Mouse (Mus musculus): ENCODE measurements around the gene Trpm7. TPM values are rescaled to one million over a fixed set of nuclear protein-coding genes. Genes with fewer than 3 reads are reported as not detected.
"Not testable (repeated sequence)": the region's sequence is repeated elsewhere in the genome, so short reads cannot be mapped to it uniquely, and the experiment has no call there.

Trpm7 gene
- polyA plus RNA-seq, 1 experiment from 2014 or later, result 63.4 TPM

- 81% methylated on average over 2 of the region's 2 CpGs for WGBS
- no peak overlapping the region for H3K4me3 ChIP-seq (replicated peaks)
- no peaks in the 10 kb centered on the region for H3K36me3 ChIP-seq
- H3K4me2 ChIP-seq, result no peak overlapping the region
- H3K9ac ChIP-seq (replicated peaks), result no peak overlapping the region
- H3K9me3 ChIP-seq, result no peaks in the 10 kb centered on the region
- no peak for ATAC-seq (ENCODE audit: insufficient number of reproducible peaks, insufficient read depth, low FRiP score, low TSS enrichment, low read depth)
- no peaks in the 10 kb centered on the region for H3K27me3 ChIP-seq
- H3K4me1 ChIP-seq (replicated peaks), result no peaks in the 10 kb centered on the region
- no peak overlapping the region for H3K27ac ChIP-seq
These were observed 9.8 kb upstream of the Trpm7 start for GRCm38 (mm10) chr2:126885871-126886270.

GRCm38 (mm10) chr2:126882711-126883110 lies 6.7 kb upstream of the Trpm7 start:
- H3K27ac ChIP-seq; H3K4me3 ChIP-seq (replicated peaks); H3K9me3 ChIP-seq; ATAC-seq (ENCODE audit: insufficient number of reproducible peaks, insufficient read depth, low FRiP score, low TSS enrichment, low read depth); H3K9ac ChIP-seq (replicated peaks); H3K4me2 ChIP-seq; H3K36me3 ChIP-seq; H3K4me1 ChIP-seq (replicated peaks); H3K27me3 ChIP-seq: not testable (repeated sequence)
- 57% methylated on average over 2 of the region's 2 CpGs for WGBS

- H3K4me2 ChIP-seq, result no peak overlapping the region
- no peaks in the 10 kb centered on the region for H3K27me3 ChIP-seq
- no peaks in the 10 kb centered on the region for H3K9me3 ChIP-seq
- 94% methylated on average over 1 of the region's 1 CpGs for WGBS
- H3K9ac ChIP-seq (replicated peaks), result no peak overlapping the region
- peaks cover 11% of the 10 kb centered on the region for H3K4me1 ChIP-seq (replicated peaks)
- no peaks in the 10 kb centered on the region for H3K36me3 ChIP-seq
- H3K27ac ChIP-seq, result no peak overlapping the region
- ATAC-seq (ENCODE audit: insufficient number of reproducible peaks, insufficient read depth, low FRiP score, low TSS enrichment, low read depth), result no peak
- H3K4me3 ChIP-seq (replicated peaks), result no peak overlapping the region
These were observed 2.0 kb upstream of the Trpm7 start for GRCm38 (mm10) chr2:126877991-126878390.

GRCm38 (mm10) chr2:126875516-126875835 lies 554 bp downstream of the Trpm7 start:
- H3K9me3 ChIP-seq, result no peaks in the 10 kb centered on the region
- no peaks in the 10 kb centered on the region for H3K36me3 ChIP-seq
- peak overlapping the region; percentile 91 for H3K4me3 ChIP-seq (replicated peaks)
- peak; percentile 26; the same call in 1 of the 2 replicates for ATAC-seq (ENCODE audit: insufficient number of reproducible peaks, insufficient read depth, low FRiP score, low TSS enrichment, low read depth)
- H3K9ac ChIP-seq (replicated peaks), result peak overlapping the region; percentile 96
- H3K4me2 ChIP-seq, result peak overlapping the region; percentile 69
- peaks cover 11% of the 10 kb centered on the region for H3K4me1 ChIP-seq (replicated peaks)
- WGBS, result under 1% methylated on average over 18 of the region's 18 CpGs
- H3K27ac ChIP-seq, result peak overlapping the region; percentile 98
- no peaks in the 10 kb centered on the region for H3K27me3 ChIP-seq

GRCm38 (mm10) chr2:126874809-126875515 lies 1.1 kb downstream of the Trpm7 start:
- H3K27ac ChIP-seq, result peak overlapping the region; percentile 98
- no peaks in the 10 kb centered on the region for H3K36me3 ChIP-seq
- peak overlapping the region; percentile 69 for H3K4me2 ChIP-seq
- 30% methylated on average over 13 of the region's 13 CpGs for WGBS
- peak overlapping the region; percentile 91 for H3K4me3 ChIP-seq (replicated peaks)
- no peaks in the 10 kb centered on the region for H3K27me3 ChIP-seq
- no peak for ATAC-seq (ENCODE audit: insufficient number of reproducible peaks, insufficient read depth, low FRiP score, low TSS enrichment, low read depth)
- H3K4me1 ChIP-seq (replicated peaks), result peaks cover 13% of the 10 kb centered on the region
- no peaks in the 10 kb centered on the region for H3K9me3 ChIP-seq
- peak overlapping the region; percentile 96 for H3K9ac ChIP-seq (replicated peaks)

GRCm38 (mm10) chr2:126866301-126866700 lies 9.7 kb downstream of the Trpm7 start:
- H3K9ac ChIP-seq (replicated peaks), result no peak overlapping the region
- H3K27me3 ChIP-seq, result no peaks in the 10 kb centered on the region
- peaks cover 9% of the 10 kb centered on the region; the same call in 1 of the 2 replicates for H3K4me1 ChIP-seq (replicated peaks)
- no peaks in the 10 kb centered on the region for H3K36me3 ChIP-seq
- no peak for ATAC-seq (ENCODE audit: insufficient number of reproducible peaks, insufficient read depth, low FRiP score, low TSS enrichment, low read depth)
- H3K4me3 ChIP-seq (replicated peaks), result no peak overlapping the region
- no peak overlapping the region for H3K27ac ChIP-seq
- 89% methylated on average over 1 of the region's 1 CpGs for WGBS
- H3K4me2 ChIP-seq, result no peak overlapping the region
- H3K9me3 ChIP-seq, result no peaks in the 10 kb centered on the region

GRCm38 (mm10) chr2:126865501-126866199 lies 10.4 kb downstream of the Trpm7 start:
- 89% methylated on average over 10 of the region's 10 CpGs for WGBS
- no peak overlapping the region for H3K9ac ChIP-seq (replicated peaks)

GRCm38 (mm10) chr2:126865026-126865425 lies 11.0 kb downstream of the Trpm7 start:
- H3K36me3 ChIP-seq, result no peaks in the 10 kb centered on the region
- no peak for ATAC-seq (ENCODE audit: insufficient number of reproducible peaks, insufficient read depth, low FRiP score, low TSS enrichment, low read depth)
- WGBS, result 87% methylated on average over 3 of the region's 3 CpGs
- H3K9ac ChIP-seq (replicated peaks), result no peak overlapping the region
- no peaks in the 10 kb centered on the region for H3K27me3 ChIP-seq
- no peaks in the 10 kb centered on the region for H3K9me3 ChIP-seq
- H3K4me1 ChIP-seq (replicated peaks), result peaks cover 7% of the 10 kb centered on the region; the same call in 1 of the 2 replicates
- H3K4me3 ChIP-seq (replicated peaks), result no peak overlapping the region
- no peak overlapping the region for H3K27ac ChIP-seq
- no peak overlapping the region for H3K4me2 ChIP-seq

More at GRCm38 (mm10) chr2:126865501-126866199, 10.4 kb downstream of the Trpm7 start:
- H3K4me2 ChIP-seq, result no peak overlapping the region
- no peaks in the 10 kb centered on the region for H3K27me3 ChIP-seq
- no peaks in the 10 kb centered on the region for H3K36me3 ChIP-seq
- no peak for ATAC-seq (ENCODE audit: insufficient number of reproducible peaks, insufficient read depth, low FRiP score, low TSS enrichment, low read depth)
- no peaks in the 10 kb centered on the region for H3K9me3 ChIP-seq
- no peak overlapping the region for H3K27ac ChIP-seq
- H3K4me3 ChIP-seq (replicated peaks), result no peak overlapping the region
- H3K4me1 ChIP-seq (replicated peaks), result peaks cover 9% of the 10 kb centered on the region; the same call in 1 of the 2 replicates

GRCm38 (mm10) chr2:126844751-126845150 lies 31.3 kb downstream of the Trpm7 start:
- H3K9me3 ChIP-seq, result no peaks in the 10 kb centered on the region

GRCm38 (mm10) chr2:126838848-126839247 lies 37.2 kb downstream of the Trpm7 start:
- no peaks in the 10 kb centered on the region for H3K9me3 ChIP-seq
- H3K36me3 ChIP-seq, result peaks cover 73% of the 10 kb centered on the region
- no peaks in the 10 kb centered on the region for H3K4me1 ChIP-seq (replicated peaks)
- 90% methylated on average over 5 of the region's 5 CpGs for whole genome bisulfite sequencing
- ATAC-seq (ENCODE audit: insufficient number of reproducible peaks, insufficient read depth, low FRiP score, low TSS enrichment, low read depth), result no peak
- no peaks in the 10 kb centered on the region for H3K27me3 ChIP-seq
- no peak overlapping the region for H3K9ac ChIP-seq (replicated peaks)
- no peak overlapping the region for H3K27ac ChIP-seq
- H3K4me2 ChIP-seq, result no peak overlapping the region
- H3K4me3 ChIP-seq (replicated peaks), result no peak overlapping the region

More at GRCm38 (mm10) chr2:126844751-126845150, 31.3 kb downstream of the Trpm7 start:
- Histone ChIP-seq H3K4me1 (replicated peaks) (no peaks in the 10 kb centered on the region), H3K9ac (replicated peaks) (no peak overlapping the region), H3K27ac (no peak overlapping the region), H3K4me3 (replicated peaks) (no peak overlapping the region), H3K36me3 (peaks cover 59% of the 10 kb centered on the region), H3K4me2 (no peak overlapping the region), H3K27me3 (no peaks in the 10 kb centered on the region)
- no peak for ATAC-seq (ENCODE audit: insufficient number of reproducible peaks, insufficient read depth, low FRiP score, low TSS enrichment, low read depth)
- 89% methylated on average over 4 of the region's 4 CpGs for WGBS

GRCm38 (mm10) chr2:126817414-126817813 lies 58.6 kb downstream of the Trpm7 start:
- Histone ChIP-seq H3K27ac (no peak overlapping the region), H3K27me3 (no peaks in the 10 kb centered on the region), H3K4me1 (replicated peaks) (no peaks in the 10 kb centered on the region), H3K9ac (replicated peaks) (no peak overlapping the region), H3K36me3 (peaks cover 68% of the 10 kb centered on the region), H3K9me3 (no peaks in the 10 kb centered on the region), H3K4me2 (no peak overlapping the region), H3K4me3 (replicated peaks) (no peak overlapping the region)
- 85% methylated on average over 2 of the region's 2 CpGs for WGBS
- ATAC-seq (ENCODE audit: insufficient number of reproducible peaks, insufficient read depth, low FRiP score, low TSS enrichment, low read depth), result no peak

Data from limb, embryonic 12.5 days (tissue).